Mouse (Mus musculus) hindbrain, embryonic 14.5 days (tissue): Measurements from ENCODE around the gene Elmo1. TPM values are rescaled to one million over a fixed set of nuclear protein-coding genes. Genes with fewer than 3 reads are reported as not detected.

Experiments used
- ATAC-seq: fragments of 200-750 bp; cut with Nextera tagmentation; 2 replicates; pipeline ENCODE4 v1.8.0; 2017; ENCODE audit warnings: moderate number of reproducible peaks, mild to moderate bottlenecking, moderate TSS enrichment, moderate library complexity; ENCODE audit not compliant: low FRiP score
- DNase-seq: peaks from one replicate; pipeline ENCODE4 v3.0.0-alpha.2; 2015; ENCODE audit warnings: low spot score
- H3K27ac ChIP-seq: fragments of 300-500 bp; sonication (generic); 2 replicates; pipeline ENCODE4 v1.5.1; 2014; ENCODE audit warnings: mild to moderate bottlenecking, moderate library complexity
- H3K27me3 ChIP-seq: fragments of 300-500 bp; sonication (generic); 2 replicates; pipeline ENCODE4 v1.6.1; 2014; ENCODE audit warnings: mild to moderate bottlenecking, low read length, mixed read lengths; ENCODE audit not compliant: control insufficient read depth, insufficient read depth
- H3K36me3 ChIP-seq: fragments of 300-500 bp; sonication (generic); replicated peaks from 2 replicates; pipeline ENCODE4 v1.6.1; 2014; ENCODE audit not compliant: control insufficient read depth, insufficient read depth
- H3K4me1 ChIP-seq: fragments of 300-500 bp; sonication (generic); replicated peaks from 2 replicates; pipeline ENCODE4 v1.6.1; 2014; ENCODE audit warnings: antibody characterized with exemption, low read length, mixed read lengths; ENCODE audit not compliant: control insufficient read depth, insufficient read depth
- H3K4me2 ChIP-seq: fragments of 300-500 bp; sonication (generic); replicated peaks from 2 replicates; pipeline ENCODE4 v1.6.1; 2014; ENCODE audit warnings: mild to moderate bottlenecking, moderate library complexity
- H3K4me3 ChIP-seq: fragments of 300-500 bp; sonication (generic); replicated peaks from 2 replicates; pipeline ENCODE4 v1.5.1; 2014; ENCODE audit warnings: mild to moderate bottlenecking, low read length
- H3K9ac ChIP-seq: fragments of 300-500 bp; sonication (generic); 2 replicates; pipeline ENCODE4 v1.6.1; 2014
- H3K9me3 ChIP-seq: fragments of 300-500 bp; sonication (generic); 2 replicates; pipeline ENCODE4 v1.6.1; 2016; ENCODE audit warnings: low read length; ENCODE audit not compliant: control insufficient read depth
- WGBS: fragments of 180-500 bp; shearing (Covaris S2); extraction: QIAGEN DNeasy Blood & Tissue Kit; methylation state at CpG from one replicate; pipeline ENCODE4 v1.1.7; 2014; 5-methylcytosine and 5-hydroxymethylcytosine counted together
- polyA plus RNA-seq: library from polyadenylated mRNA; unstranded; fragments of >200 nt; fragmentation: Nextera tagmentation; extraction: Ambion mirVana; gene quantifications from 2 replicates; pipeline ENCODE4 v1.2.1, GENCODE M21; 2014

The Elmo1 gene
- polyA plus RNA-seq, 1 experiment from 2014 or later, result 41.9 TPM

- H3K27ac ChIP-seq, result no peak overlapping the region
- H3K4me1 ChIP-seq, result no peaks in the 10 kb centered on the region
- DNase-seq, result no peak
- H3K27me3 ChIP-seq, result no peaks in the 10 kb centered on the region
- H3K4me3 ChIP-seq, result no peak overlapping the region
- no peak overlapping the region for H3K4me2 ChIP-seq
- H3K36me3 ChIP-seq, result no peaks in the 10 kb centered on the region
- H3K9ac ChIP-seq, result no peak overlapping the region
- no peaks in the 10 kb centered on the region for H3K9me3 ChIP-seq
- 91% methylated on average over 10 of the region's 10 CpGs for WGBS
- ATAC-seq, result no peak
These were observed 40.2 kb upstream of the Elmo1 start for GRCm38 (mm10) chr13:20050149-20050548.

GRCm38 (mm10) chr13:20057926-20058325 lies 32.5 kb upstream of the Elmo1 start:
- Histone ChIP-seq H3K4me2 (no peak overlapping the region), H3K36me3 (no peaks in the 10 kb centered on the region), H3K4me1 (no peaks in the 10 kb centered on the region), H3K9ac (no peak overlapping the region), H3K4me3 (no peak overlapping the region), H3K27ac (no peak overlapping the region), H3K9me3 (no peaks in the 10 kb centered on the region), H3K27me3 (no peaks in the 10 kb centered on the region)
- 92% methylated on average over 1 of the region's 1 CpGs for WGBS
- no peak for ATAC-seq
- no peak for DNase-seq

- no peak overlapping the region for H3K4me3 ChIP-seq
- DNase-seq, result no peak
These were observed 29.4 kb upstream of the Elmo1 start for GRCm38 (mm10) chr13:20061031-20061430.

GRCm38 (mm10) chr13:20063331-20063730 lies 27.1 kb upstream of the Elmo1 start:
- Histone ChIP-seq H3K27me3 (no peaks in the 10 kb centered on the region), H3K27ac (no peak overlapping the region), H3K9ac (no peak overlapping the region), H3K4me3 (no peak overlapping the region), H3K4me2 (no peak overlapping the region), H3K36me3 (no peaks in the 10 kb centered on the region), H3K9me3 (no peaks in the 10 kb centered on the region), H3K4me1 (no peaks in the 10 kb centered on the region)
- DNase-seq (no peak), ATAC-seq (no peak)
- WGBS, result 82% methylated on average over 5 of the region's 5 CpGs

More at GRCm38 (mm10) chr13:20061031-20061430, 29.4 kb upstream of the Elmo1 start:
- H3K4me2 ChIP-seq, result no peak overlapping the region
- H3K36me3 ChIP-seq, result no peaks in the 10 kb centered on the region
- no peak overlapping the region for H3K27ac ChIP-seq
- no peak overlapping the region for H3K9ac ChIP-seq
- H3K4me1 ChIP-seq, result no peaks in the 10 kb centered on the region
- WGBS, result 86% methylated on average over 5 of the region's 5 CpGs
- no peaks in the 10 kb centered on the region for H3K27me3 ChIP-seq
- no peak for ATAC-seq
- no peaks in the 10 kb centered on the region for H3K9me3 ChIP-seq

- Histone ChIP-seq H3K4me1 (no peaks in the 10 kb centered on the region), H3K4me2 (no peak overlapping the region), H3K9ac (no peak overlapping the region), H3K36me3 (no peaks in the 10 kb centered on the region), H3K9me3 (no peaks in the 10 kb centered on the region), H3K27ac (no peak overlapping the region), H3K27me3 (no peaks in the 10 kb centered on the region), H3K4me3 (no peak overlapping the region)
- DNase-seq (no peak), ATAC-seq (no peak)
These were observed 18.4 kb upstream of the Elmo1 start for GRCm38 (mm10) chr13:20072043-20072442.

GRCm38 (mm10) chr13:20072994-20073393 lies 17.4 kb upstream of the Elmo1 start:
- no peaks in the 10 kb centered on the region for H3K36me3 ChIP-seq
- no peak for ATAC-seq
- no peaks in the 10 kb centered on the region for H3K27me3 ChIP-seq
- 90% methylated on average over 5 of the region's 5 CpGs for WGBS
- no peak overlapping the region for H3K27ac ChIP-seq
- H3K4me2 ChIP-seq, result no peak overlapping the region
- H3K9me3 ChIP-seq, result no peaks in the 10 kb centered on the region
- no peak overlapping the region for H3K9ac ChIP-seq
- no peak overlapping the region for H3K4me3 ChIP-seq
- DNase-seq, result no peak
- H3K4me1 ChIP-seq, result no peaks in the 10 kb centered on the region

- Histone ChIP-seq H3K9ac (no peak overlapping the region), H3K9me3 (no peaks in the 10 kb centered on the region), H3K4me2 (no peak overlapping the region), H3K4me3 (no peak overlapping the region), H3K36me3 (no peaks in the 10 kb centered on the region), H3K27ac (no peak overlapping the region), H3K4me1 (no peaks in the 10 kb centered on the region), H3K27me3 (no peaks in the 10 kb centered on the region)
- ATAC-seq (no peak), DNase-seq (no peak)
- 94% methylated on average over 1 of the region's 1 CpGs for WGBS
These were observed 13.9 kb upstream of the Elmo1 start for GRCm38 (mm10) chr13:20076521-20076920.

- Histone ChIP-seq H3K36me3 (no peaks in the 10 kb centered on the region), H3K27me3 (no peaks in the 10 kb centered on the region), H3K27ac (no peak overlapping the region), H3K9ac (no peak overlapping the region), H3K4me2 (no peak overlapping the region), H3K4me1 (no peaks in the 10 kb centered on the region), H3K4me3 (no peak overlapping the region), H3K9me3 (no peaks in the 10 kb centered on the region)
- no peak for DNase-seq
- WGBS, result 96% methylated on average over 3 of the region's 3 CpGs
- no peak for ATAC-seq
These were observed 13.2 kb upstream of the Elmo1 start for GRCm38 (mm10) chr13:20077237-20077636.

GRCm38 (mm10) chr13:20090711-20091603 lies 561 bp downstream of the Elmo1 start:
- peak overlapping the region; percentile 98 for H3K4me2 ChIP-seq
- DNase-seq, result peak; percentile 60
- ATAC-seq, result peak; percentile 77
- no peaks in the 10 kb centered on the region for H3K9me3 ChIP-seq
- H3K27ac ChIP-seq, result peak overlapping the region; percentile 75
- H3K4me3 ChIP-seq, result peak overlapping the region; percentile 65
- WGBS, result under 1% methylated on average over 83 of the region's 93 CpGs
- peak overlapping the region; percentile 77 for H3K9ac ChIP-seq
- no peaks in the 10 kb centered on the region for H3K36me3 ChIP-seq
- no peaks in the 10 kb centered on the region for H3K4me1 ChIP-seq
- peaks cover 7% of the 10 kb centered on the region for H3K27me3 ChIP-seq
